Mouse (Mus musculus) hindbrain, embryonic 14.5 days (tissue): ENCODE data around the gene Col13a1. TPM values are rescaled to one million over a fixed set of nuclear protein-coding genes. Genes with fewer than 3 reads are reported as not detected.

Experiments used
- ATAC-seq: fragments of 200-750 bp; cut with Nextera tagmentation; 2 replicates; pipeline ENCODE4 v1.8.0; 2017; ENCODE audit warnings: moderate number of reproducible peaks, mild to moderate bottlenecking, moderate TSS enrichment, moderate library complexity; ENCODE audit not compliant: low FRiP score
- DNase-seq: peaks from one replicate; pipeline ENCODE4 v3.0.0-alpha.2; 2015; ENCODE audit warnings: low spot score
- H3K27ac ChIP-seq: fragments of 300-500 bp; sonication (generic); 2 replicates; pipeline ENCODE4 v1.5.1; 2014; ENCODE audit warnings: mild to moderate bottlenecking, moderate library complexity
- H3K27me3 ChIP-seq: fragments of 300-500 bp; sonication (generic); 2 replicates; pipeline ENCODE4 v1.6.1; 2014; ENCODE audit warnings: mild to moderate bottlenecking, low read length, mixed read lengths; ENCODE audit not compliant: control insufficient read depth, insufficient read depth
- H3K36me3 ChIP-seq: fragments of 300-500 bp; sonication (generic); replicated peaks from 2 replicates; pipeline ENCODE4 v1.6.1; 2014; ENCODE audit not compliant: control insufficient read depth, insufficient read depth
- H3K4me1 ChIP-seq: fragments of 300-500 bp; sonication (generic); replicated peaks from 2 replicates; pipeline ENCODE4 v1.6.1; 2014; ENCODE audit warnings: antibody characterized with exemption, low read length, mixed read lengths; ENCODE audit not compliant: control insufficient read depth, insufficient read depth
- H3K4me2 ChIP-seq: fragments of 300-500 bp; sonication (generic); replicated peaks from 2 replicates; pipeline ENCODE4 v1.6.1; 2014; ENCODE audit warnings: mild to moderate bottlenecking, moderate library complexity
- H3K4me3 ChIP-seq: fragments of 300-500 bp; sonication (generic); replicated peaks from 2 replicates; pipeline ENCODE4 v1.5.1; 2014; ENCODE audit warnings: mild to moderate bottlenecking, low read length
- H3K9ac ChIP-seq: fragments of 300-500 bp; sonication (generic); 2 replicates; pipeline ENCODE4 v1.6.1; 2014
- H3K9me3 ChIP-seq: fragments of 300-500 bp; sonication (generic); 2 replicates; pipeline ENCODE4 v1.6.1; 2016; ENCODE audit warnings: low read length; ENCODE audit not compliant: control insufficient read depth
- WGBS: fragments of 180-500 bp; shearing (Covaris S2); extraction: QIAGEN DNeasy Blood & Tissue Kit; methylation state at CpG from one replicate; pipeline ENCODE4 v1.1.7; 2014; 5-methylcytosine and 5-hydroxymethylcytosine counted together
- polyA plus RNA-seq: library from polyadenylated mRNA; unstranded; fragments of >200 nt; fragmentation: Nextera tagmentation; extraction: Ambion mirVana; gene quantifications from 2 replicates; pipeline ENCODE4 v1.2.1, GENCODE M21; 2014

Gene Col13a1
- polyA plus RNA-seq, 1 experiment from 2014 or later = 2.8 TPM

DNA sequence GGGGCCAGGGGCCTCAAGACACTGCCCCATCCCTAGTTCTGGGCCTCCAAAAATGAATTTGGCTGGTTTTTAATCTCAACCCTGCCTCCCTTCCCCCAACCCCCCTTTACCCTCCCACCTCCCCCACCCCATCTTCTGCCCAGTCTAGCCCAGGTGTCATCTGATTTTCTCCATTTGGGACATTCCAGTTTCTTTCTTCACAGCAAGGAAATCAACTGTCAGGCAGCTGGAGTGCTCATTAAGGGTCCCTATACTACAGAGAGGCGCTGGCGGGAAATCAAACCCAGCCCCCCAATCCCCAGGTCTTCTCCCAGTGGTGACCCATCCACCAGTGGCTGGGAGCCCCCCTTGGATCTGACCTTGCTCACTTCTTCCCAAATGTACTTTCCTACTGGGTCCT is 4.3 kb downstream of the Col13a1 start:
- Histone ChIP-seq H3K9ac (no peak overlapping the region), H3K36me3 (no peaks in the 10 kb centered on the region), H3K27me3 (peaks cover 46% of the 10 kb centered on the region), H3K4me1 (peaks cover 23% of the 10 kb centered on the region; the same call in 1 of the 2 replicates), H3K4me3 (no peak overlapping the region), H3K9me3 (no peaks in the 10 kb centered on the region), H3K27ac (no peak overlapping the region), H3K4me2 (no peak overlapping the region)
- 61% methylated on average over 2 of the region's 2 CpGs for WGBS
- DNase-seq (no peak), ATAC-seq (no peak)

DNA sequence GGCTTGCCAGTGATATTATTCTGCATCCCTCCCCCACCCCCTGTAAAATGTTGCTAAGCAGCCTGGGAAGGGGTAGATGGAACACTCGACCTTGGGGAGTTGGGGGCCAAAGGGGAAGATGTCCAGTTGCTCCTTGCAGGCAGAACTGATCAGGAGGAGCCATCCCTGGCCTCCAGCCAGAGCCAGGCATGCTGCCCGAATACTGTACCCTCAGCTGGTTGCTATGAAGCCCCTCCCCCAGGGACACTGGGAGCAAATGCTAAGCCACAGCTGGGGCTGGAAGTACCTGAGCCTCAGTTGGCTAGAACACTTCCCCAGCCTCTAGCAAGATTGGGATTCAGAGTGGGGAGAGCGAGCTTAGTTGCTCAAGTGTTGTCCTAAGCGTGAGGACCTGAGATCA is 6.9 kb downstream of the Col13a1 start:
- DNase-seq (no peak), ATAC-seq (no peak)
- Histone ChIP-seq H3K4me3 (no peak overlapping the region), H3K9ac (no peak overlapping the region), H3K4me2 (no peak overlapping the region), H3K27me3 (peaks cover 20% of the 10 kb centered on the region), H3K9me3 (no peaks in the 10 kb centered on the region), H3K36me3 (no peaks in the 10 kb centered on the region), H3K4me1 (peaks cover 5% of the 10 kb centered on the region; the same call in 1 of the 2 replicates), H3K27ac (no peak overlapping the region)
- WGBS = 14% methylated on average over 4 of the region's 4 CpGs

DNA sequence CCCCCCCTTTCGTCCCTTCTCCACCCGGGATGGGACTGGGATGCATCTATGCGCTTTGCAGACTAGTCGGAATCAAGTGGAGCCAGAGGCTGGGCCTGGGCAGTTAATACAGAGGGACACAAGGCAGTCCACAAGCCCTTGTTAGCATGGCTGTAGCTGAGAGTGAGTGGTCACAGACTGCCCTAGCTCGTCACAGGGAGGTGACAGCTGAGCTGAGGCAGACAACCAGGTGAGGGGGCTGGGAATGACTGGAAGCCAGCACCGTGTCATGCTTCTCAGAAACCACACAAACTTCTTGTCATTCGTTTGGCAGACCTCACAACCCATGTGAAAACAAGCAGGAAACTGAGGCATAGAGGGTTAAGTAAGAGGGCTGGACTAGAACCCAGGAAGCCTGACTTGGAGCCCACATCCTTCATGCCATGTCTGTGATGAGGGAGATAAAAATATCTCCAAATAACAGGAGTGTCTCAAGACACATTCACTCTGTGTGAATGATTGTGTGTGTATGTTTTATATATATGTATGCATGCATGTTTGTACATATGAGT is 10.8 kb downstream of the Col13a1 start:
- no peak overlapping the region for H3K4me3 ChIP-seq
- ATAC-seq (no peak), DNase-seq (no peak)
- H3K9me3 ChIP-seq = no peaks in the 10 kb centered on the region
- no peaks in the 10 kb centered on the region for H3K36me3 ChIP-seq
- WGBS = 86% methylated on average over 7 of the region's 7 CpGs
- H3K27me3 ChIP-seq = no peaks in the 10 kb centered on the region
- H3K4me1 ChIP-seq = peaks cover 5% of the 10 kb centered on the region; the same call in 1 of the 2 replicates
- no peak overlapping the region for H3K9ac ChIP-seq
- H3K27ac ChIP-seq = no peak overlapping the region
- H3K4me2 ChIP-seq = no peak overlapping the region

DNA sequence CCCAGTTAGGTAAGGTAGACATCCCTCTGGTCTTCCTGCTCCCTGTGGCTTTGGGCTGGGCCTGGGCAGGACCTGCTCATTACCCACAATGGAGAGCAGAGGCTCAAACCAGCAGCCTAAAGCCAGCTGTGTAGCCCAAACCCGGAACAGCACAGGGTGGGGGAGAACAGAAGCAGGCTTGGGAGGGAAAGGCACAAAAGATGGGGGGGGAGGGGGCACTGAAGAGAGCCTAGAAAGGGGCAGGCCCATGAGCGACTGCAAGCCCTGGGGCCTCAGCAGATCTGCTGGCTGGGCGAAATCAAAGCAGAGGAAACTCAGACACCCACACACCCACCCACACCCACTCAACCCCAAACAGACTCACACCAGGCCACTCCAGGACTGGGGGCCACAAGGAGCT is 11.7 kb downstream of the Col13a1 start:
- Histone ChIP-seq H3K27me3 (no peaks in the 10 kb centered on the region), H3K4me2 (no peak overlapping the region), H3K4me3 (no peak overlapping the region), H3K9ac (no peak overlapping the region), H3K4me1 (peaks cover 4% of the 10 kb centered on the region; the same call in 1 of the 2 replicates), H3K36me3 (no peaks in the 10 kb centered on the region), H3K27ac (no peak overlapping the region), H3K9me3 (no peaks in the 10 kb centered on the region)
- WGBS = 61% methylated on average over 3 of the region's 3 CpGs
- no peak for DNase-seq
- no peak for ATAC-seq

DNA sequence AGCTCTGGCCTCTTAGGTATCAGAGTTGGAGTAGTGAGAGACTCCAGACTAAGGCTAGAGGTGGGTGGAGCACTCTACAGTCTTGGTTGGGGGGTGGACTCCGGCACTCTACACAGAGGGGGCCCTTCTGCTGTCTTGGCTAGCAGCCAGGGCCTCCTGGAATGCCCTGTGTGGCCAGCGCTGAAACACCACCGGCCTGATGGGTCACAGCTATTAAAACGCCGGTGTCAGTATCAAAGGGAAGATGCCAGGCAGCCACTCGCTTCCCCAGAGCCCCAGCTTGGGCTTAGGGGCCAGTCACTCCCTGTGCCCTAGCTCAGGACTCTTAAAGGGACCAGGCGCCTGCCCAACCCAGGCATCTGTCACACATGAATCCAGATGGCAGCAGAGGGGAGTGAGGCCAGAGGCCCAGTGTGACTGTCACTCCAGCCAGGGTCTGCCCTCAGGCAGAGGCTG is 13.5 kb downstream of the Col13a1 start:
- ATAC-seq = peak; percentile 46; the same call in 1 of the 2 replicates

DNA sequence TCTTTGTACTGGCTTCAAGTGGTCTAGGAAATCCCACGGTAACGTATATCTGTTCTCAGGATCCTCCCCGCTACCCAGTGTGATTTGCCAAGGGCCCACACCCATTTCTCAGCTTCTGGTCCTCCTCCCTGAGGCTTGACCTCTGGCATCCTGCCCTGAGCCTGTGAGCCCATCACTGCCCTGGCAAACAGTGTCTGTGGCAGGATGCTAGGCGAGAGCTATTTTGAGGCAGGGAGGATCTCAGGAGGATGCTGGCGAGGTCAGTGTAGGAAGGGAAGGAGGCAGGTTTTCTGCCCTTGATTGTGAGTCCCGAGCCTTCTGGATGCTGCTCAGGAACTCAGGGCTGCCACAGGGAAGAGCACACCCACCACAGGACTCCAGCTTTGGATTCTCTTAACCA is 22.2 kb downstream of the Col13a1 start:
- H3K4me2 ChIP-seq = no peak overlapping the region
- no peak for DNase-seq
- no peak for ATAC-seq
- H3K27ac ChIP-seq = no peak overlapping the region
- H3K27me3 ChIP-seq = no peaks in the 10 kb centered on the region
- no peak overlapping the region for H3K4me3 ChIP-seq
- no peaks in the 10 kb centered on the region for H3K36me3 ChIP-seq
- no peaks in the 10 kb centered on the region for H3K9me3 ChIP-seq
- H3K4me1 ChIP-seq = no peaks in the 10 kb centered on the region
- H3K9ac ChIP-seq = no peak overlapping the region
- WGBS = 74% methylated on average over 6 of the region's 6 CpGs

More for the DNA sequence above, 13.5 kb downstream of the Col13a1 start:
- Histone ChIP-seq H3K27ac (no peak overlapping the region), H3K4me1 (no peaks in the 10 kb centered on the region), H3K9ac (no peak overlapping the region), H3K4me3 (no peak overlapping the region), H3K36me3 (no peaks in the 10 kb centered on the region), H3K9me3 (no peaks in the 10 kb centered on the region), H3K4me2 (no peak overlapping the region), H3K27me3 (no peaks in the 10 kb centered on the region)
- DNase-seq = no peak
- WGBS = 16% methylated on average over 7 of the region's 7 CpGs

DNA sequence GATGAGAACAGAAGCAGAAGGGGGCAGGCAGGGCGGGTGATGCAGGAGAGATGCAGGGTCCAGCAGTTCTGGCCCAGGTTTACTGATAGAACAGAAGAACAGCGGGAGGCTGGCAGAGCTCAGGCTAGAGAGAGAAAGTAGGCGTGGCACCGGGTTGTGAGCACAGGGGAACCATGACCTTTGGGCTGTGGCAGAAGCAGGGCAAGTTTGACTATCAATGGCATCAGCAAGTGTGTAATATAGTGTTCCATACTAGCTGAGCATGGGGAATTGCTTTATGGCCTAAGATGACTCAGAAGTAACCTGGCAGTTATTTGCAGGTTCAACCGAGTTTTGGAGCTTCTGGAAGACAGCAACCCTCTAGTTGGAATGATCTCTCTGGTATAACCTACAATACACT is 25.0 kb downstream of the Col13a1 start:
- DNase-seq = no peak
- no peak for ATAC-seq
- Histone ChIP-seq H3K4me3 (no peak overlapping the region), H3K9me3 (no peaks in the 10 kb centered on the region), H3K27me3 (no peaks in the 10 kb centered on the region), H3K4me2 (no peak overlapping the region), H3K36me3 (no peaks in the 10 kb centered on the region), H3K4me1 (peaks cover 9% of the 10 kb centered on the region; the same call in 1 of the 2 replicates), H3K9ac (no peak overlapping the region), H3K27ac (no peak overlapping the region)
- WGBS = 45% methylated on average over 5 of the region's 5 CpGs

DNA sequence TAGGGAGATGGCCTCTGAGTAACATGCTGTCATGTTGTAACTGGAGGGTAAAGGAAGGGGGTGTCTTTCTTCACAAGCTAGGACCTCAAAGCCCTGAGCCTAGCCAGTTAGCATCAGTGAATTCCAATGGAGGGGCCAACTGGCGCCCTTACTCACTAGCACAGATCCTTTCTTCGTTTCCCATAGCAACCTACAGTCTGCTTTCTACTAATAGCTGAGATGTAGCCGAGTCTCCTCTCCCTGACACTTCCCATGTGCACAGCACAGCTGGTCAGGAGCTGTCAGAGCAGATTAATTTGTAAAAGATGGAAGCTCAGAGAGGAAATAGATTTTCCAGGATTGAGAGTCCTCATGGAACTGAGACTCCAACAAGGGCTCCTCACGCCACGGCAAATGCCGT is 29.4 kb downstream of the Col13a1 start:
- Histone ChIP-seq H3K4me1 (peaks cover 9% of the 10 kb centered on the region; the same call in 1 of the 2 replicates), H3K9ac (no peak overlapping the region), H3K27me3 (no peaks in the 10 kb centered on the region), H3K36me3 (no peaks in the 10 kb centered on the region), H3K27ac (peak overlapping the region; percentile 53), H3K4me2 (no peak overlapping the region), H3K4me3 (no peak overlapping the region), H3K9me3 (no peaks in the 10 kb centered on the region)
- no peak for DNase-seq
- 49% methylated on average over 6 of the region's 6 CpGs for WGBS
- peak; percentile 53 for ATAC-seq

DNA sequence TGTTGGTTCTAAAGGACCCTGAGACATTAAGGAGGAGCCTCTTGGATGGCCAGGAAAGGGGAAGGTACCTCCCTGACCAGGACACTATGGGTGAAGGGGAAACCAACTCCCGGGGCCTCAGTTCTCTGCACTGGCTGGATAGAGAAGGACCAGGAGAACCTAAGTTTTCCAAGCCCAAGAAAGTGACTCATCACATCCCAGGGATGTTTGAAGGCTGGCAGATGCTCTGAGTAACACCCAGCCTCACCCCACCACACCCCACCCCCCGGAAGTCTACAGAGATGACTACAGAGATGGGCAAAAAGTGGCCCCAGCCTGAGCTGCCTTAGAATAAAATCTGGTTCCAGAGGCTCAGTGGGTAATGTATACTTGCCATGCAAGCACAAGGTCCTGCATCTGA is 34.5 kb downstream of the Col13a1 start:
- Histone ChIP-seq H3K27ac (no peak overlapping the region), H3K27me3 (no peaks in the 10 kb centered on the region), H3K36me3 (no peaks in the 10 kb centered on the region), H3K4me1 (0 out of 2 replicates have a peak, but pooled peaks cover 3% of the 10 kb centered on the region), H3K9me3 (no peaks in the 10 kb centered on the region), H3K4me3 (no peak overlapping the region), H3K9ac (no peak overlapping the region), H3K4me2 (no peak overlapping the region)
- ATAC-seq = no peak
- WGBS = 84% methylated on average over 2 of the region's 2 CpGs
- no peak for DNase-seq

DNA sequence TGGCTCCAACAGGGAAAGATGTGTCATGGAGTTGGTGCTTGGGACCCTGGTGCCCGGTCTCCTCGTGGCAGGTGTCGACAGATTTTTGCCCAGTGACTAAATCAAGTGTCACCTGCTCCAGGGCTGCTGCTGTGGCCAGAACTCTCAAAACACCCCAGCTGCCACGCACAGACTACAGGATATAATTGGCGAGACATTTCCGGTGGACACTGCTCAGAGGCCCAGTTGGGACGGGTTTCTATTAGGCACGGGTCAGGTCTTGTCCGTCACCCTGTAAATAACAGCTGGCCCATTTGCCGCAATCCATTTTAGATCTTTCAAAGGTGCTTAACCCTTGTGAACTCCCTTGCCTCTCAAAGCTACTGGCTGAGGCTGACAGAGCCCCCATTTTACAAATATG is 35.4 kb downstream of the Col13a1 start:
- H3K36me3 ChIP-seq = no peaks in the 10 kb centered on the region
- no peaks in the 10 kb centered on the region for H3K9me3 ChIP-seq
- WGBS = 57% methylated on average over 10 of the region's 10 CpGs
- H3K9ac ChIP-seq = no peak overlapping the region
- no peak overlapping the region for H3K4me2 ChIP-seq
- no peaks in the 10 kb centered on the region for H3K27me3 ChIP-seq
- ATAC-seq (no peak), DNase-seq (no peak)
- no peaks in the 10 kb centered on the region for H3K4me1 ChIP-seq
- H3K27ac ChIP-seq = no peak overlapping the region
- no peak overlapping the region for H3K4me3 ChIP-seq
